Mouse (Mus musculus): ENCODE results near the gene Lrtm1. TPM values are rescaled to one million over a fixed set of nuclear protein-coding genes. Genes with fewer than 3 reads are reported as not detected.

Lrtm1 gene
- polyA plus RNA-seq, 1 experiment from 2014 or later = 0.19 TPM

DNA sequence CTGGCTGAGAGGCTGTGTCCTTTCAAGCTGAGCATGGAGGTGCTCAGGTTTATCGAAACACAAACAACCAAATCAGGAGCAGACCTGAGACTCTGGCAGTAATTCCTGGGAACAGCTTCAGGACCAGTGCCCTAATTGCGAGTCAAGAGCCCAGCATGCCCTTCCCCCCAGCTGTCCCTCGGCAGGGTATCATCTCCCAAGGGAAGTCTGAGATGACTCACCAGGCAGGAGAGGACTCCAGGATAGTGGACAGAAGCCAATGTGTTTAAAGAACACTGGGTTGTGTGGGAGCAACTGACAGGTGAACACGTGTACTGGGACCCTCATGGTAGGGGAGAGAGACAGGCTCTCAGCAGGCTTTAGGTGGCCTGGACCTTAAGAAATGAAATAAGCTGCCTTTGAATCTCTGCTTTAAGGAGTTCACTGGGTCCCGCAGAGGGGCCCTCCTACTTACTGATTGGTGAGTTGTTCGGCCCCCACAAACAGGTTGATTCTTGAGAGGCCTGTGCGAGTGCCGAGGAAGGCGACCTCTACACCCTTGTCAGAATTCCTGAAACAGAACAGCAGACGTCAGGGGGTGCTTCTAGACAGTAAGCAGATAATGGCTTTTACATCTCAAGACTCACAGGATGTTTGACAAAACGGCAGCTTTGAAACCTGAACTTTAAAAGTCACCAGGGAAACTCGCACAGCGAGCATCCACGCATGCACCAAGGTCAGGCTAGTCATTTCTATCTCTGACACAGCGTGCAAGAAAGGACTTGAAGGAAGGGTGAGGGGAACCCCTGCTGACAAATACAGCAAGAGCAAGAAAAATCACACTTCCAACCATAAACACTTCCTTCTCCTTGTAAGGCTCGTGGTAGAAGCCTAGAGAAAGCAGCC lies 34.2 kb downstream of the Lrtm1 start:
- WGBS (ENCODE audit: insufficient replicate concordance) = 44% methylated on average over 16 of the region's 16 CpGs
- no peaks in the 10 kb centered on the region for H3K4me1 ChIP-seq (ENCODE audit: control insufficient read depth, low read depth, low read length)

DNA sequence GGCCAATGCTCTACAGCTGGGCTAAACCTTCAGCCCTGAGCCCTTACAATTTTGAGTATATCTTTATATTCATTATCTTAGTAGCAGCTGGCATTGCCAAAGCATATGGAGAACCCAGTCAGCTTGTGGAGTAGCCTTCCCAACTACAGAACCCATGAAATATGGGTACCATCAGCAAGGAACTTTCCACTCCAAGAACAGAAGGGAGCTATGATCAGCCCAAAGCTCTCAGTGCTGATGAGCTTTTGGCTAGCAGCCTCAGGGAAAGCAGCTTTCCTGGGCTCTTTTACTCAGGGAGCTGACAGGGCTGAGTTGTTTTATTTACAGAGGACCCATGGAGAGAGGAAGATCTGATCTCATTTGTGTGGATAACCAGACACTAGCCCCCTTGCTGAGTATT lies 42.7 kb downstream of the Lrtm1 start:
- no peak overlapping the region for H3K27ac ChIP-seq (ENCODE audit: low read length)
- no peak overlapping the region for H3K4me3 ChIP-seq (ENCODE audit: low read depth, low read length)
- no peaks in the 10 kb centered on the region for H3K4me1 ChIP-seq (ENCODE audit: control insufficient read depth, low read depth, low read length)
- H3K27me3 ChIP-seq (ENCODE audit: control insufficient read depth, insufficient read depth, low read depth, low read length) = no peaks in the 10 kb centered on the region
- H3K9ac ChIP-seq (ENCODE audit: low read depth, low read length) = no peak overlapping the region
- H3K9me3 ChIP-seq (replicated peaks; ENCODE audit: control insufficient read depth, low read length) = no peaks in the 10 kb centered on the region
- H3K4me2 ChIP-seq (ENCODE audit: low read depth, low read length) = no peak overlapping the region
- ATAC-seq (ENCODE audit: low read depth) = no peak
- no peaks in the 10 kb centered on the region for H3K36me3 ChIP-seq (ENCODE audit: control insufficient read depth, insufficient read depth)

More for the DNA sequence above, 34.2 kb downstream of the Lrtm1 start:
- Histone ChIP-seq H3K4me3 (ENCODE audit: low read depth, low read length) (no peak overlapping the region), H3K9me3 (replicated peaks; ENCODE audit: control insufficient read depth, low read length) (no peaks in the 10 kb centered on the region), H3K9ac (ENCODE audit: low read depth, low read length) (no peak overlapping the region), H3K27ac (ENCODE audit: low read length) (no peak overlapping the region), H3K36me3 (ENCODE audit: control insufficient read depth, insufficient read depth) (no peaks in the 10 kb centered on the region), H3K4me2 (ENCODE audit: low read depth, low read length) (no peak overlapping the region), H3K27me3 (ENCODE audit: control insufficient read depth, insufficient read depth, low read depth, low read length) (no peaks in the 10 kb centered on the region)
- ATAC-seq (ENCODE audit: low read depth) = no peak

DNA sequence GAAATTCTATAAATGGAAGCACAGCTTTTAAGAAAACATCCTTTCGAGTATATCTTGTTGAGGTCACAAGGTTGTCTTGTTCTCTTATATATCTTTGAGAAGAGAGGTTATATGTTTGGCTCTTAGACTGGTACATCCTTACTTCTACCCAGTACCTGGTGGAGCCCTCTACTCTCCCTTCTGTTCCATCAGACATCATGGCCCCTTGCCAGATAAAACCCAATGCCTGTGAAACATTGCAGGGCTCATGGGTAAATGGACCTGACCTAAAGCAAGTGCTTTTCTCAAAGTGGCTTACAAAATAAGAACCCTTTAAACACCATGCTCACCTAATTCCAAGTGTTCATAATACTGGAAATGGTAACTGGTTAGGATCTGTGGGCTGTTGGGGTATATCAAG lies 43.5 kb downstream of the Lrtm1 start:
- WGBS (ENCODE audit: insufficient replicate concordance) = 45% methylated on average over 1 of the region's 1 CpGs
- no peaks in the 10 kb centered on the region for H3K27me3 ChIP-seq (ENCODE audit: control insufficient read depth, insufficient read depth, low read depth, low read length)
- H3K4me2 ChIP-seq (ENCODE audit: low read depth, low read length) = no peak overlapping the region
- H3K36me3 ChIP-seq (ENCODE audit: control insufficient read depth, insufficient read depth) = no peaks in the 10 kb centered on the region
- ATAC-seq (ENCODE audit: low read depth) = no peak
- H3K9ac ChIP-seq (ENCODE audit: low read depth, low read length) = no peak overlapping the region
- H3K4me3 ChIP-seq (ENCODE audit: low read depth, low read length) = no peak overlapping the region
- H3K9me3 ChIP-seq (replicated peaks; ENCODE audit: control insufficient read depth, low read length) = no peaks in the 10 kb centered on the region
- no peak overlapping the region for H3K27ac ChIP-seq (ENCODE audit: low read length)
- no peaks in the 10 kb centered on the region for H3K4me1 ChIP-seq (ENCODE audit: control insufficient read depth, low read depth, low read length)

DNA sequence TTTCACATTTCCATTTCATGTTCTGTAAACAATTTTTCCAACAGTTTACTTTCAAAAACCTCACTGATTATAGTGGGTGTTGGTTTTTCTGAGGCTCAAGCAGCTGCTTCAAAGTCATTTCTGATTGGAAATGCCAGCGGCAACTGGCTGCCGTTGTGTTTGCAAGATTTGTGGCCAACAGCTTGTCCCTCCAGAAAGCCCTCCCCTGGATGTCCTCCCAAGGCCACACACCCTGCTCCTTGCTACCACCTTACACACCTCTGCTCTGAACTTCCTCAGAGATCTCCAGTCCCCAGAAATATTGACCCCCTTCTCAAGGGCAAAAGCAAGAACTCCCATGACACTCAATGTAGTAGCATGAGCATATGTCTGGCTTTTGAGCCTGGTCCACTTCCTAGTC lies 44.7 kb downstream of the Lrtm1 start:
- no peak overlapping the region for H3K4me3 ChIP-seq (ENCODE audit: low read depth, low read length)
- H3K4me2 ChIP-seq (ENCODE audit: low read depth, low read length) = no peak overlapping the region
- H3K4me1 ChIP-seq (ENCODE audit: control insufficient read depth, low read depth, low read length) = no peaks in the 10 kb centered on the region
- no peaks in the 10 kb centered on the region for H3K27me3 ChIP-seq (ENCODE audit: control insufficient read depth, insufficient read depth, low read depth, low read length)
- H3K9me3 ChIP-seq (replicated peaks; ENCODE audit: control insufficient read depth, low read length) = no peaks in the 10 kb centered on the region
- no peak overlapping the region for H3K9ac ChIP-seq (ENCODE audit: low read depth, low read length)
- WGBS (ENCODE audit: insufficient replicate concordance) = 78% methylated on average over 2 of the region's 2 CpGs
- no peaks in the 10 kb centered on the region for H3K36me3 ChIP-seq (ENCODE audit: control insufficient read depth, insufficient read depth)
- no peak for ATAC-seq (ENCODE audit: low read depth)
- no peak overlapping the region for H3K27ac ChIP-seq (ENCODE audit: low read length)

DNA sequence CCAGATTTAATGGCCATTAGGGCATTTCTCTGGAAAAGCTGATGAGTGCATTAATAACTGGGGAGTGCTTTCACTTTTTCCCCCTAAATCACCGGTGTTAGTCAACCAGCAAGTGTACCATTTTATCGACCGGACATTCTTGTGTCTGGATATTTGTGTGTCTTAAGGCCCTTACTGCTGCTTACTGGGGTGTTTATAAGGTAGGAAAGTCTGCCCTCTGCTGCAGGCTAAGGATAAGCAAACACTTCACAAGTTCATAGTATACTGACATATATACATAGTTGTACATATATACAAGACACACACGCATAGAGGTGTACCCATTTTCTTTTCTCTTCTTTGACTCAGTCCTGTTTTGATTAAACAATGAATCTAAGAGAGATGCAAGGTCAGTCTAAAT lies 55.7 kb downstream of the Lrtm1 start:
- H3K4me2 ChIP-seq (ENCODE audit: low read depth, low read length) = no peak overlapping the region
- no peak overlapping the region for H3K27ac ChIP-seq (ENCODE audit: low read length)
- no peaks in the 10 kb centered on the region for H3K36me3 ChIP-seq (ENCODE audit: control insufficient read depth, insufficient read depth)
- WGBS (ENCODE audit: insufficient replicate concordance) = 75% methylated on average over 4 of the region's 4 CpGs
- no peak overlapping the region for H3K9ac ChIP-seq (ENCODE audit: low read depth, low read length)
- H3K4me1 ChIP-seq (ENCODE audit: control insufficient read depth, low read depth, low read length) = no peaks in the 10 kb centered on the region
- no peaks in the 10 kb centered on the region for H3K27me3 ChIP-seq (ENCODE audit: control insufficient read depth, insufficient read depth, low read depth, low read length)
- H3K4me3 ChIP-seq (ENCODE audit: low read depth, low read length) = no peak overlapping the region
- ATAC-seq (ENCODE audit: low read depth) = no peak
- no peaks in the 10 kb centered on the region for H3K9me3 ChIP-seq (replicated peaks; ENCODE audit: control insufficient read depth, low read length)

DNA sequence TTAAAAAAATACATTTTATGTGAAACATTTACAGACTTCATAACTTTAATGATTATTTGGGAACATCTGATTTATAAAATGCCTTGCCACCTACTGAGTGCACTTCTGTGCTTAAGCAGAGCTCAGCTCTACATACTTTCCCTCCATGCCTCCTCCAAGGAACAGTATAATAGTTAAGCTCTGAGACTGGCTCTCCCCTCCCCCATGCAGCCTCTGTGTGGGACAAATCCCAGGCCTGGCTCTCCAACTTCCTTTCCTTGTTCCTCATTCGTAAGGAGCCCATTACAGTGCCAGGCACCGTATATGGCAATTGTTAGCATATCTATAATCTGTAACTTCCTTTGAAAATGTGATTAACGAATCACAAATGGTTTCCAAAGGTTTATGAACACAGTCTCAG lies 59.4 kb downstream of the Lrtm1 start:
- no peaks in the 10 kb centered on the region for H3K36me3 ChIP-seq (ENCODE audit: control insufficient read depth, insufficient read depth)
- no peaks in the 10 kb centered on the region for H3K9me3 ChIP-seq (replicated peaks; ENCODE audit: control insufficient read depth, low read length)
- no peak overlapping the region for H3K4me3 ChIP-seq (ENCODE audit: low read depth, low read length)
- 32% methylated on average over 3 of the region's 3 CpGs for WGBS (ENCODE audit: insufficient replicate concordance)
- no peak overlapping the region for H3K27ac ChIP-seq (ENCODE audit: low read length)
- H3K4me2 ChIP-seq (ENCODE audit: low read depth, low read length) = no peak overlapping the region
- no peak overlapping the region for H3K9ac ChIP-seq (ENCODE audit: low read depth, low read length)
- H3K4me1 ChIP-seq (ENCODE audit: control insufficient read depth, low read depth, low read length) = no peaks in the 10 kb centered on the region
- ATAC-seq (ENCODE audit: low read depth) = no peak
- no peaks in the 10 kb centered on the region for H3K27me3 ChIP-seq (ENCODE audit: control insufficient read depth, insufficient read depth, low read depth, low read length)

DNA sequence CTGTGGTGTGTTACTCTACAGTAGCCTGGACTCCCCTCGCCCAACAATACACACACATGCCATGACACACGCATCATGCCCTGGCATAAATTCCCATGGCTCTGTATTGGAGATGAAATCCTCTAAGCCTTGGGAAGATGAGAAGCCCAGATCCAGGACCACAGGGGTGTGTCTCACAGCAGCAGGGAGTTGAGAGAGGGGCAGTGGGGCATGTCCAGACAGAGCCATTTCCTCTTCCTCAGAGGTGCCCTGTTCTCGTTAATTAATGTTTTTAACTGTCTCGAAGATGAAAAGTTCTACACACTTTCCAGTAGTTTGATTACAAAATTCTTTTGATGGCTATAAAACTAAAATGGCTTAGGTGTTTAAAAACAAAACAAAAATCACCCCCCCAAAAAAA lies 62.2 kb downstream of the Lrtm1 start:
- Histone ChIP-seq H3K9me3 (replicated peaks; ENCODE audit: control insufficient read depth, low read length) (no peaks in the 10 kb centered on the region), H3K27ac (ENCODE audit: low read length) (no peak overlapping the region)
- ATAC-seq (ENCODE audit: low read depth) = no peak

DNA sequence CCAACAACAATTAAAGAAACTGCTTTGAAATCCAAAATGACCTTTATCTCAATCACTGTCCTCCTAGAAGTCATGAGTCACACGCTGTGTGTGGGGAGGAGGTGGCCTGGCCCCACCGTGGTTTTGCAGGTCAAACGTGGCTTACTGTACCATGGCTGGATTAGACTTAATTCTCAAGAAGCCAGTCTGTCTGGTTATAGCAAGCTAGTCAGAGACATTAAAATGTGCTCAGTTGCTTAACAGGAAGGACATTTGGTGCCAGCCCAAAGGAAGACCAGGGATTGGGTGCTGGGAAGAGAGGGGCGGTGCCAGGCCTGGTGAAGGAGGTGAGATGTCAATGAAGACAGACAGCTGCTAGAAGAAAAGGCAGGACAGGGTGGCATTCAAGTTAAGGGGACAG lies 62.6 kb downstream of the Lrtm1 start:
- H3K9ac ChIP-seq (ENCODE audit: low read depth, low read length) = no peak overlapping the region
- H3K27ac ChIP-seq (ENCODE audit: low read length) = no peak overlapping the region
- H3K4me1 ChIP-seq (ENCODE audit: control insufficient read depth, low read depth, low read length) = no peaks in the 10 kb centered on the region
- no peak for ATAC-seq (ENCODE audit: low read depth)
- H3K4me2 ChIP-seq (ENCODE audit: low read depth, low read length) = no peak overlapping the region
- H3K9me3 ChIP-seq (replicated peaks; ENCODE audit: control insufficient read depth, low read length) = no peaks in the 10 kb centered on the region
- no peaks in the 10 kb centered on the region for H3K36me3 ChIP-seq (ENCODE audit: control insufficient read depth, insufficient read depth)
- H3K4me3 ChIP-seq (ENCODE audit: low read depth, low read length) = no peak overlapping the region
- WGBS (ENCODE audit: insufficient replicate concordance) = 42% methylated on average over 4 of the region's 4 CpGs
- no peaks in the 10 kb centered on the region for H3K27me3 ChIP-seq (ENCODE audit: control insufficient read depth, insufficient read depth, low read depth, low read length)

More for the DNA sequence above, 62.2 kb downstream of the Lrtm1 start:
- no peak overlapping the region for H3K4me2 ChIP-seq (ENCODE audit: low read depth, low read length)
- no peaks in the 10 kb centered on the region for H3K4me1 ChIP-seq (ENCODE audit: control insufficient read depth, low read depth, low read length)
- H3K27me3 ChIP-seq (ENCODE audit: control insufficient read depth, insufficient read depth, low read depth, low read length) = no peaks in the 10 kb centered on the region
- H3K9ac ChIP-seq (ENCODE audit: low read depth, low read length) = no peak overlapping the region
- WGBS (ENCODE audit: insufficient replicate concordance) = 59% methylated on average over 4 of the region's 4 CpGs
- no peaks in the 10 kb centered on the region for H3K36me3 ChIP-seq (ENCODE audit: control insufficient read depth, insufficient read depth)
- H3K4me3 ChIP-seq (ENCODE audit: low read depth, low read length) = no peak overlapping the region

DNA sequence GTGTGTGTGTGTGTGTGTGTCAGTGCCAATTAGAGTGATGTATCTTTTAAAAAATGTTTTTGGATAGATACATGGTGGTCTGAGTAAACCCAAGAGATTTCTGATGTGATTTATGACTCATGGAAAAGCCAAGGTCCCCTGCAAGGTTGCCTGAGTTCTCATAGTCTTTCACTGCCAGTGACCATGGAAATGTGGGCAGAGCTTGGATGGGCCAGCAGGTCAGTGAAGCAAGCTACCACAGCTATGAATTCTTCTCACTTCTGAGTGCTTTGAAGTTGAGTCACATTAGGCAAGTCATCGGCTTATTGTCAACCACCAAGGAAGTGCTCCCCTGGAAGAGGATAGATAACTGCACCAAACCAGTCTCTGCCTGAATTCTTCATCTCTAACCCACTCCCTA lies 64.2 kb downstream of the Lrtm1 start:
- WGBS (ENCODE audit: insufficient replicate concordance) = 61% methylated on average over 1 of the region's 1 CpGs
- Histone ChIP-seq H3K4me2 (ENCODE audit: low read depth, low read length) (no peak overlapping the region), H3K9me3 (replicated peaks; ENCODE audit: control insufficient read depth, low read length) (no peaks in the 10 kb centered on the region), H3K9ac (ENCODE audit: low read depth, low read length) (no peak overlapping the region), H3K4me3 (ENCODE audit: low read depth, low read length) (no peak overlapping the region), H3K4me1 (ENCODE audit: control insufficient read depth, low read depth, low read length) (no peaks in the 10 kb centered on the region), H3K27ac (ENCODE audit: low read length) (no peak overlapping the region), H3K27me3 (ENCODE audit: control insufficient read depth, insufficient read depth, low read depth, low read length) (no peaks in the 10 kb centered on the region), H3K36me3 (ENCODE audit: control insufficient read depth, insufficient read depth) (no peaks in the 10 kb centered on the region)
- no peak for ATAC-seq (ENCODE audit: low read depth)

All from liver, embryonic 16.5 days (tissue).